Mouse (Mus musculus) thymus, adult 2 months (tissue): ENCODE results near the gene Ccnk.

Experiments used
- CTCF ChIP-seq: fragments of 200-500 bp; IDR thresholded peaks from 2 replicates; pipeline ENCODE4 v1.5.1; 2012; ENCODE audit warnings: mild to moderate bottlenecking, control low read depth, low read length, moderate library complexity, borderline replicate concordance; ENCODE audit not compliant: control insufficient read depth, poor library complexity, insufficient read depth; ENCODE audit errors: extremely low read depth
- POLR2A ChIP-seq: fragments of 200-500 bp; IDR thresholded peaks from 2 replicates; pipeline ENCODE4 v1.6.1; 2012; ENCODE audit warnings: mild to moderate bottlenecking, low read length, control low read depth, moderate library complexity; ENCODE audit not compliant: control insufficient read depth, poor library complexity, insufficient read depth; ENCODE audit errors: extremely low read depth

DNA sequence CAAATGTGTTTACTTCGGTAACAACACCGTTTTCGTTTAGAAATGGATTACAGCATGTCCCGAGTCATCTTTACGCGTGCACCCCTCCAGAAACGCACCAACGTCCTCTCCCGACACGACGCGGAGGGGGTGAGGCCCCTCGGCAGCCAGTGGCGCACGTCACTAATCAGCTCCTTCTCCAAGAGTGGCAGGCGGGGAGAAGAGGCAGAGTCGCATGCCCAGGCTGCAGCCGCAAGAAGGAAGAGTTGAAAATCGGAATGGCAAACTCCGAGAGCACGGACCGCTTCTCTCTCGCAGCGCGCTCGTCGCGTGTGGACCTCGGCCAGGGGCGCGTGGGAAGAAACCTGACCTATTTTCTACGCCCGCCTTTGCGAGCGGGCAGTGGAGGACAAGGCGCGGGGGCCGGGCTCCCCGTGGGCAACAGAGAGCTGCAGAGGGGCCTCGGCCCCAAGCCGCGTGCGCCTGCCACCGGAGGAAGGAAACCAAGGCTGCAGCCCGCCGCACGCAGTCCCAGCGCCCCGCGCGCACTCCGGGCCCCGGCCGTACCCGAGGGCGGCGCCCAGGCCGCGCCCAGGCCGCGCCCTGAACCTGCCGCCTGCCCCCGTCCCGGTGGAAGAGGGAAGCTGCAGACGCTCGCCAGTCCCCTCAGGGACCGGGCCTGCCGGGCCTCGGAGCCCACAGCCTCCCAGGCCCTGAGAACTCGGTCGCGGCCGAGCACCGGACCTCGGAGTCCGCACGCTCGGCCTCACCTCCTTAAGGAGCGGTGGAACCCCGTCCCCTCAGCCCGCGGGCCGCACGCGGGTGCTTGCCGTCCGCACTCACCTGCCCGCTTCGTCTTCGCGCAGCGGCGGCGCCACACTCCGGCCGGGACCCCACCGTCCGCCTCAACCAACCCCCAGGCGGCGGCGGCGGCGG is 791 bp upstream of the Ccnk start:
- TF ChIP-seq CTCF (no peak), POLR2A (no peak)
